8 mouse cellular contexts compared by ENCODE assay signal in genomic region chr10:81302288-81302687, GRCm38 (mm10). TPM values are rescaled to one million over a fixed set of nuclear protein-coding genes. Genes with fewer than 3 reads are reported as not detected.
DNase-seq lines count a peak whose midpoint lies in the region; ATAC-seq and TF ChIP-seq lines count a peak whose summit lies in the region.

No protein-coding gene starts in this region.

- no peak for TF ChIP-seq CTCF in lung, embryonic 14.5 days (IDR thresholded peaks at IDR 0.05; ENCODE audit: low read depth)
- no peak for TF ChIP-seq CTCF in liver, embryonic 14.5 days (IDR thresholded peaks at IDR 0.05; ENCODE audit: low read depth)

- H3K9ac ChIP-seq in lung, embryonic 14.5 days = peak overlapping the region; percentile 29; the same call in 1 of the 2 replicates
- peak overlapping the region; percentile 17; the same call in 1 of the 2 replicates for H3K9ac ChIP-seq in forebrain, embryonic 16.5 days (replicated peaks; ENCODE audit: low read depth, low read length)
- no peak overlapping the region; the same call in 1 of the 2 replicates for H3K9ac ChIP-seq in liver, embryonic 14.5 days (replicated peaks)

- no peak overlapping the region for H3K4me3 ChIP-seq in lung, embryonic 14.5 days (ENCODE audit: low read depth, low read length)
- no peak overlapping the region for H3K4me3 ChIP-seq in forebrain, embryonic 16.5 days (replicated peaks; ENCODE audit: low read length)
- H3K4me3 ChIP-seq in liver, embryonic 14.5 days (ENCODE audit: insufficient read depth in 1 of 2, low read depth in 2 of 2, low read length in 2 of 2) = no peak overlapping the region

- H3K9me3 ChIP-seq in lung, embryonic 14.5 days (ENCODE audit: low read depth, low read length) = no peaks in the 10 kb centered on the region
- no peaks in the 10 kb centered on the region for H3K9me3 ChIP-seq in forebrain, embryonic 16.5 days (ENCODE audit: control insufficient read depth, low read length)
- no peaks in the 10 kb centered on the region for H3K9me3 ChIP-seq in liver, embryonic 14.5 days (ENCODE audit: control insufficient read depth, low read length)

- peak; percentile 59 for DNase-seq in cerebellum, adult 9-10 months
- DNase-seq in cerebellum, adult 11-12 months = no peak
- DNase-seq in lung, embryonic 14.5 days = no peak
- DNase-seq in lung, postnatal 36 days = no peak
- no peak for DNase-seq in liver, embryonic 14.5 days (ENCODE audit: low read depth in 3 of 3, low spot score in 3 of 3)
- no peak for DNase-seq in spleen, postnatal 10 days (ENCODE audit: low spot score in 2 of 2)
- DNase-seq in right cerebral cortex, adult 2 months (ENCODE audit: low spot score in 2 of 2) = no peak

- 61% methylated on average over 4 of the region's 4 CpGs for WGBS in lung, embryonic 14.5 days
- 72% methylated on average over 4 of the region's 4 CpGs for WGBS in forebrain, embryonic 16.5 days
- 57% methylated on average over 4 of the region's 4 CpGs for WGBS in liver, embryonic 14.5 days (ENCODE audit: insufficient replicate concordance)

- H3K27ac ChIP-seq in lung, embryonic 14.5 days (ENCODE audit: low read depth) = peak overlapping the region; percentile 65
- H3K27ac ChIP-seq in forebrain, embryonic 16.5 days (ENCODE audit: low read length) = peak overlapping the region; percentile 61
- no peak overlapping the region for H3K27ac ChIP-seq in liver, embryonic 14.5 days

- ATAC-seq in lung, embryonic 14.5 days (ENCODE audit: insufficient read depth) = no peak
- ATAC-seq in forebrain, embryonic 16.5 days = no peak
- ATAC-seq in liver, embryonic 14.5 days (ENCODE audit: insufficient read depth) = no peak

- no peak overlapping the region for H3K4me2 ChIP-seq in lung, embryonic 14.5 days
- no peak overlapping the region for H3K4me2 ChIP-seq in forebrain, embryonic 16.5 days (ENCODE audit: low read length)
- peak overlapping the region; percentile 52 for H3K4me2 ChIP-seq in liver, embryonic 14.5 days (ENCODE audit: low read depth)

- H3K4me1 ChIP-seq in lung, embryonic 14.5 days (ENCODE audit: insufficient read depth) = no peaks in the 10 kb centered on the region
- H3K4me1 ChIP-seq in forebrain, embryonic 16.5 days (replicated peaks; ENCODE audit: control insufficient read depth, insufficient read depth, low read length) = peaks cover 14% of the 10 kb centered on the region
- peaks cover 19 to 48% of the 10 kb centered on the region in 2 experiments for H3K4me1 ChIP-seq in liver, embryonic 14.5 days (replicated peaks; ENCODE audit: control insufficient read depth in 2 of 2, insufficient read depth in 2 of 2, low read length in 1 of 2)

- no peaks in the 10 kb centered on the region for H3K27me3 ChIP-seq in lung, embryonic 14.5 days (ENCODE audit: insufficient read depth, low read length)
- no peaks in the 10 kb centered on the region for H3K27me3 ChIP-seq in forebrain, embryonic 16.5 days (replicated peaks; ENCODE audit: control insufficient read depth, insufficient read depth, low read length)
- no peaks in the 10 kb centered on the region for H3K27me3 ChIP-seq in liver, embryonic 14.5 days (ENCODE audit: control insufficient read depth, insufficient read depth, low read length)

- no peak for TF ChIP-seq EP300 in liver, embryonic 14.5 days (IDR thresholded peaks at IDR 0.05; ENCODE audit: low read depth)

- peaks cover 18% of the 10 kb centered on the region for H3K36me3 ChIP-seq in lung, embryonic 14.5 days (ENCODE audit: insufficient read depth)
- H3K36me3 ChIP-seq in forebrain, embryonic 16.5 days (ENCODE audit: control insufficient read depth, insufficient read depth) = peaks cover 9% of the 10 kb centered on the region
- H3K36me3 ChIP-seq in liver, embryonic 14.5 days (replicated peaks; ENCODE audit: control insufficient read depth, insufficient read depth, low read depth) = peaks cover under 1% of the 10 kb centered on the region; the same call in 1 of the 2 replicates

RNA-seq across cellular contexts. Expression of gene Pip5k1c, which starts 9.5 kb away (rescaled TPM):
- polyA plus RNA-seq in lung, embryonic 14.5 days (2014; fragmentation: Nextera tagmentation; extraction: Ambion mirVana) = 50.8 and 58.6 TPM in 2 replicates
- 138 and 143 TPM in 2 replicates for polyA plus RNA-seq in forebrain, embryonic 16.5 days (2015; fragmentation: Nextera tagmentation; extraction: Ambion mirVana)
- polyA plus RNA-seq in liver, embryonic 14.5 days (2012; rRNA removed) = 12.8 and 13.1 TPM in 2 replicates
- 10.5 and 12.5 TPM in 2 replicates for polyA plus RNA-seq in liver, embryonic 14.5 days (2014; fragmentation: Nextera tagmentation; extraction: Ambion mirVana)

RNA-seq across cellular contexts. Expression of gene Tjp3, which starts 10.9 kb away (rescaled TPM):
- 15.3 and 17.2 TPM in 2 replicates for polyA plus RNA-seq in lung, embryonic 14.5 days (2014; fragmentation: Nextera tagmentation; extraction: Ambion mirVana)
- 7.3 and 8.3 TPM in 2 replicates for polyA plus RNA-seq in forebrain, embryonic 16.5 days (2015; fragmentation: Nextera tagmentation; extraction: Ambion mirVana)
- 0.38 and 0.40 TPM in 2 replicates for polyA plus RNA-seq in liver, embryonic 14.5 days (2012; rRNA removed)
- 0.20 and 0.37 TPM in 2 replicates for polyA plus RNA-seq in liver, embryonic 14.5 days (2014; fragmentation: Nextera tagmentation; extraction: Ambion mirVana)

RNA-seq across cellular contexts. Expression of gene Cactin, which starts 18.6 kb away (rescaled TPM):
- polyA plus RNA-seq in lung, embryonic 14.5 days (2014; fragmentation: Nextera tagmentation; extraction: Ambion mirVana) = 34.3 and 42.9 TPM in 2 replicates
- polyA plus RNA-seq in forebrain, embryonic 16.5 days (2015; fragmentation: Nextera tagmentation; extraction: Ambion mirVana) = 36.8 and 38.3 TPM in 2 replicates
- polyA plus RNA-seq in liver, embryonic 14.5 days (2012; rRNA removed) = 20.8 and 24.3 TPM in 2 replicates
- polyA plus RNA-seq in liver, embryonic 14.5 days (2014; fragmentation: Nextera tagmentation; extraction: Ambion mirVana) = 12.1 and 16.6 TPM in 2 replicates

RNA-seq across cellular contexts. Expression of gene Tbxa2r, which starts 26.2 kb away (rescaled TPM):
- polyA plus RNA-seq in lung, embryonic 14.5 days (2014; fragmentation: Nextera tagmentation; extraction: Ambion mirVana) = 13.6 and 15.0 TPM in 2 replicates
- 3.6 and 4.9 TPM in 2 replicates for polyA plus RNA-seq in forebrain, embryonic 16.5 days (2015; fragmentation: Nextera tagmentation; extraction: Ambion mirVana)
- 2.4 and 3.1 TPM in 2 replicates for polyA plus RNA-seq in liver, embryonic 14.5 days (2012; rRNA removed)
- polyA plus RNA-seq in liver, embryonic 14.5 days (2014; fragmentation: Nextera tagmentation; extraction: Ambion mirVana) = 1.9 and 3.3 TPM in 2 replicates

RNA-seq across cellular contexts. Expression of gene Apba3, which starts 35.5 kb away (rescaled TPM):
- polyA plus RNA-seq in lung, embryonic 14.5 days (2014; fragmentation: Nextera tagmentation; extraction: Ambion mirVana) = 50.4 and 50.8 TPM in 2 replicates
- 39.1 and 41.6 TPM in 2 replicates for polyA plus RNA-seq in forebrain, embryonic 16.5 days (2015; fragmentation: Nextera tagmentation; extraction: Ambion mirVana)
- polyA plus RNA-seq in liver, embryonic 14.5 days (2012; rRNA removed) = 14.3 and 14.6 TPM in 2 replicates
- 15.7 and 16.1 TPM in 2 replicates for polyA plus RNA-seq in liver, embryonic 14.5 days (2014; fragmentation: Nextera tagmentation; extraction: Ambion mirVana)
